Mouse (Mus musculus): ENCODE measurements at regions not wholly inside any gene's neighbourhood (a gene's known extent, or its start where the extent isn't known, plus 50 kb on each side); places are given as distances from the start of the nearest gene placed in this dataset.

- no peak for DNase-seq
- intact Hi-C loops (cut with DNase I) = loop anchor here (10.0 kb wide), 2 partner anchors 227 to 367 kb away; no protein-coding TSS in a partner anchor
Measured at GRCm38 (mm10) chr14:67181586-67181985, 1172.6 kb upstream of the Gulo start.

GRCm38 (mm10) chr14:67179549-67179948 lies 1170.5 kb upstream of the Gulo start:
- DNase-seq = no peak
- intact Hi-C loops (cut with DNase I) = no loop called here

- DNase-seq = no peak
- intact Hi-C loops (cut with DNase I) = no loop called here
Measured at GRCm38 (mm10) chr14:67178329-67179039, 1169.5 kb upstream of the Gulo start.

GRCm38 (mm10) chr14:67176672-67177071 lies 1167.7 kb upstream of the Gulo start:
- intact Hi-C loops (cut with DNase I) = no loop called here
- DNase-seq = no peak

GRCm38 (mm10) chr14:67176100-67176499 lies 1167.1 kb upstream of the Gulo start:
- intact Hi-C loops (cut with DNase I) = no loop called here
- no peak for DNase-seq

GRCm38 (mm10) chr14:67174929-67175328 lies 1165.9 kb upstream of the Gulo start:
- DNase-seq = no peak
- intact Hi-C loops (cut with DNase I) = no loop called here

- DNase-seq = no peak
- intact Hi-C loops (cut with DNase I) = no loop called here
Measured at GRCm38 (mm10) chr14:67170801-67171200, 1161.8 kb upstream of the Gulo start.

GRCm38 (mm10) chr14:67170248-67170647 lies 1161.2 kb upstream of the Gulo start:
- intact Hi-C loops (cut with DNase I) = no loop called here
- no peak for DNase-seq

- intact Hi-C loops (cut with DNase I) = no loop called here
- no peak for DNase-seq
Measured at GRCm38 (mm10) chr14:67169201-67169600, 1160.2 kb upstream of the Gulo start.

GRCm38 (mm10) chr14:67159996-67160395 lies 1151.0 kb upstream of the Gulo start:
- no peak for DNase-seq
- intact Hi-C loops (cut with DNase I) = no loop called here

GRCm38 (mm10) chr14:67158867-67159266 lies 1149.9 kb upstream of the Gulo start:
- intact Hi-C loops (cut with DNase I) = no loop called here
- DNase-seq = no peak

GRCm38 (mm10) chr14:67156366-67156765 lies 1147.4 kb upstream of the Gulo start:
- intact Hi-C loops (cut with DNase I) = no loop called here
- DNase-seq = no peak

- peak in 1 of 2 experiments; percentile 8 for DNase-seq
- intact Hi-C loops (cut with DNase I) = no loop called here
Measured at GRCm38 (mm10) chr14:67153621-67154020, 1144.6 kb upstream of the Gulo start.

GRCm38 (mm10) chr14:67149961-67150471 lies 1141.0 kb upstream of the Gulo start:
- no peak for DNase-seq
- intact Hi-C loops (cut with DNase I) = no loop called here

- no peak for DNase-seq
- intact Hi-C loops (cut with DNase I) = no loop called here
Measured at GRCm38 (mm10) chr14:67149091-67149490, 1140.1 kb upstream of the Gulo start.

GRCm38 (mm10) chr14:67146602-67147001 lies 1137.6 kb upstream of the Gulo start:
- intact Hi-C loops (cut with DNase I) = no loop called here
- peak in 1 of 2 experiments; percentile 7 for DNase-seq

GRCm38 (mm10) chr14:67145046-67145445 lies 1136.0 kb upstream of the Gulo start:
- intact Hi-C loops (cut with DNase I) = no loop called here
- no peak for DNase-seq

- no peak for DNase-seq
- intact Hi-C loops (cut with DNase I) = no loop called here
Measured at GRCm38 (mm10) chr14:67144461-67144985, 1135.5 kb upstream of the Gulo start.

- intact Hi-C loops (cut with DNase I) = no loop called here
- DNase-seq = no peak
Measured at GRCm38 (mm10) chr14:67143826-67144225, 1134.8 kb upstream of the Gulo start.

GRCm38 (mm10) chr14:67142556-67143250 lies 1133.7 kb upstream of the Gulo start:
- intact Hi-C loops (cut with DNase I) = no loop called here
- DNase-seq = no peak

GRCm38 (mm10) chr14:67141581-67142441 lies 1132.8 kb upstream of the Gulo start:
- peak in 1 of 2 experiments; percentile 25 for DNase-seq
- intact Hi-C loops (cut with DNase I) = loop anchor here (2.0 kb wide), 1 partner anchor 45 kb away; no protein-coding TSS in a partner anchor

Data from heart, postnatal 36 days (tissue).